Mouse (Mus musculus) fibroblast of lung, adult 2 months (primary cell): Measurements from ENCODE around the gene Hba-x.
"Not testable (repeated sequence)": the region's sequence is repeated elsewhere in the genome, so short reads cannot be mapped to it uniquely, and the experiment has no call there.

Source experiments
- DNase-seq: peaks from one replicate; pipeline ENCODE4 v3.0.0-alpha.2; 2011; ENCODE audit warnings: low read depth

Hba-x gene

DNA sequence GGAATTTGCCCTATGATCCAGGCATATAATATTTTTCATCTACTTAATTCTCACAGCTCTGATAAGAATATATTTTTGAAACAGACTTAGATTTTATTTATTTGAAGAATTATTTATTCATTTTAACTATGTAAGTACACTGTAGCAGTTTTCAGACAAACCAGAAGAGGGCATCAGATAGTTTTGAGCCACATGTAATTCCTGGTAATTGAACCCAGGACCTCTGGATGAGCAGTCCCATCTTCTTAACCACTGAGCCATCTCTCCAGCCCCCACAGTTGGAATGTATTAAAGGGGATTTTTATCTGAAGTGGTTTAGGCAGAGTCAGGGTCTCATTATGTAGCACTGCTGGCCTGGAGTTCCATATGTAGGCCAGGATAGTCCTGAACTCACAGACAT is 9.7 kb downstream of the Hba-x start:
- DNase-seq, result not testable (repeated sequence)

DNA sequence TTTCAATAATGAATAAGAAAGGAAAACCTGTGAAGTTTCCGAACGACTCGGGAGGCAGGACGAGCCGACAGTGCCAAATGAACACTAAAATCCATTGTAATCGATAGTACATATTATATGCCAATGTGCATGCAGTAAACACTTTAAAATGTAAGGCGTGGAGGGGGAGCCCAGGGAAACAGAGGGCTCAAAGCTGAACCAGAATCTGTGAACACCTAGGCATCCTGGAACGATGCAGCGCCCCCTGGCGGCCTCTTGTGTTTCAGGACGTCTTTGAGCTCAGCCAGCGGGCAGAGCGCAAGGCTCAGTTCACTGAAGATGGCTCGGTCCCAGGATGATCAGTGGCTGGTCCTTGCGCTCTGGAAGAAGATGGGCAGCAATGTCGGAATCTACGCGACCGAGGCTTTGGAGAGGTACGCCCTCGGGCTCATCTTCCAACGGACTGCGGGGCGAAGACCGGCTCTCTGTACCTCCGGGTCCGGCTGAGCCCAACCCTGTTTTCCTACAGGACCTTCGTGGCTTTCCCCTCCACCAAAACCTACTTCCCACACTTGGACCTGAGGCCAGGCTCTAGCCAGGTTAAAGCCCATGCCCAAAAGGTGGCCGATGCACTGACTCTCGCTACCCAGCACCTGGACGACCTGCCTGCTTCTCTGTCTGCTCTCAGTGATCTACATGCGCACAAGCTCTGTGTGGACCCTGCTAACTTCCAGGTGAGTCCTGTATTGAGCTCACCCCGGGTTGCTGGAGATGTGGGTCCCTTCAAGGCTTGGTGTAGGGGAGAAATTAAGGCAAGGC is 10.7 kb downstream of the Hba-x start, which contains the start of gene Hbq1b:
Gene Hbq1b, plus strand, starts transcription at position 271 of the 798 bp plus-strand sequence.
- not testable (repeated sequence) for DNase-seq

DNA sequence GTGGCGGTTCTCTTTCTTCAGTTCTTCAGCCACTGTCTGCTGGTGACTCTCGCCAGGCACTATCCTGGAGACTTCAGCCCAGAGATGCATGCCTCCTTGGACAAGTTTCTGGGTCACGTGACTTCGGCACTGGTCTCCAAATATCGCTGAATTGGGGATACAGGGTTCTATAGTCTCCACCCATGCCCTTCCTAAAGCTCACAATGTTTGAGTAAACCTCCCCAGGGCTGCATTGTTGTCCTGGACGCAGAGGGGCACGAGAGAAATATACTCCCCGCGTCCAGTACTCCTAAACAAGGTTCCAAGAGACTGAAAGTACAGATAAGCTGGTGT is 11.3 kb downstream of the Hba-x start:
- DNase-seq, result no peak

DNA sequence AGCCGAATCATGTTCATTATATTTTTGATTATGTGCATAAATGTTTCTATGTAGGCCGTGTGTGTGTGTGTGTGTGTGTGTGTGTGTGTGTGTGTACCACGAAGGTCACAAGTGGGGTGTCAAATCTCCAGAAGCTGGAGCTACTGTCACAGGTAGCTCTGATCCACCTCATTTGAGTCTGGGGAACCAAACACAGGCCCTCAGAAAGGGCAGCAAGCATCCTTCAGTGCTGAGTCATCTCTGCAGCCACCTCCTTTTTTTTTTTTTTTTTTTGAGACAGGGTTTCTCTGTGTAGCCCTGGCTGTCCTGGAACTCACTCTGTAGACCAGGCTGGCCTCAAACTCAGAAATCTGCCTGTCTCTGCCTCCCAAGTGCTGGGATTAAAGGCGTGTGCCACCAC is 16.6 kb downstream of the Hba-x start:
- not testable (repeated sequence) for DNase-seq

DNA sequence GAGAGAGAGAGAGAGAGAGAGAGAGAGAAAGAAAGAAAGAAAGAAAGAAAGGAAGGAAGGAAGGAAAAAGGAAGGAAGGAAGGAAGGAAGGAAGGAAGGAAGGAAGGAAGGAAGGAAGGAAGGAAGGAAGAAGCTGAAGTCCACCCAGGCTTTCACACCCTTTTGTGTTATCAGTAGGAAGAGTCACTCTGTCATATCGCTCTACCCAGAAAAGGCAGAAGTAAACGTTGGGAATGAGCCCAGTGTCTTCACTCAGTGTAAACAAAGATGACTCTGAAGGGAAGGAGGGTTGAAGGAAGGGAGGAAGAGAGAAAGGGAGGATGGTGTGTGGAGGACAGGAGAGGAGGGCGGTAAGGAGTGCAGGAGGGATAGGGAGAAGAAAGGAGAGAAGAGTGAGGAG is 17.3 kb downstream of the Hba-x start:
- DNase-seq, result not testable (repeated sequence)

DNA sequence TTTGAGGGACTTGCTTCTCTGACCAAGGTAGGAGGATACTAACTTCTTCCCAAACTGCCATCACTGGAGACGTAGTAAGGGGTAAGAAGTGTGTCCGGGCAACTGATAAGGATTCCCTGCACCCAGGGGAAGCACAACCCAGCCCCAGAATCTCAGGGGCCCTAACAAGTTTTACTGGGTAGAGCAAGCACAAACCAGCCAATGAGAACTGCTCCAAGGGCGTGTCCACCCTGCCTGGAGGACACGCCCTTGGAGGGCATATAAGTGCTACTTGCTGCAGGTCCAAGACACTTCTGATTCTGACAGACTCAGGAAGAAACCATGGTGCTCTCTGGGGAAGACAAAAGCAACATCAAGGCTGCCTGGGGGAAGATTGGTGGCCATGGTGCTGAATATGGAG is 20.0 kb downstream of the Hba-x start, which contains the start of gene Hba-a2:
Gene Hba-a2, plus strand, starts transcription at position 287 of the 400 bp plus-strand sequence.
- DNase-seq, result not testable (repeated sequence)

DNA sequence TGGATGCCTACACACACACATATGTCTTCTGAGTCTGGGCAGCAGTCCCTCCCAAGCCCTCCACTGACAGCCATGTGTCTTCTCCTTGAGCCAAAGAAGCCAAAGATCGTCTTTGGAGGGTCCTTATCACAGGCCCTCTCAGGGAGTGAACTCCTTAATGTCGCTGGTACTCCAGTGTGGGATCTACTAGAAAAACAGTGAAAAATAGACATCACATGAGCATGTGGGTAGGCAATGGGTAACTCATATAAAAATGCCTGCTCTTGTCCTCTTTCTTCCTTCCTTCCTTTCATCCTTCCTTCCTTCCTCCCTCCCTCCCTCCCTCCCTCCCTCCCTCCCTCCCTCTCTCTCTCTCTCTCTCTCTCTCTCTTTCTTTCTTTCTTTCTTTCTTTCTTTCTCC is 21.2 kb downstream of the Hba-x start:
- not testable (repeated sequence) for DNase-seq

DNA sequence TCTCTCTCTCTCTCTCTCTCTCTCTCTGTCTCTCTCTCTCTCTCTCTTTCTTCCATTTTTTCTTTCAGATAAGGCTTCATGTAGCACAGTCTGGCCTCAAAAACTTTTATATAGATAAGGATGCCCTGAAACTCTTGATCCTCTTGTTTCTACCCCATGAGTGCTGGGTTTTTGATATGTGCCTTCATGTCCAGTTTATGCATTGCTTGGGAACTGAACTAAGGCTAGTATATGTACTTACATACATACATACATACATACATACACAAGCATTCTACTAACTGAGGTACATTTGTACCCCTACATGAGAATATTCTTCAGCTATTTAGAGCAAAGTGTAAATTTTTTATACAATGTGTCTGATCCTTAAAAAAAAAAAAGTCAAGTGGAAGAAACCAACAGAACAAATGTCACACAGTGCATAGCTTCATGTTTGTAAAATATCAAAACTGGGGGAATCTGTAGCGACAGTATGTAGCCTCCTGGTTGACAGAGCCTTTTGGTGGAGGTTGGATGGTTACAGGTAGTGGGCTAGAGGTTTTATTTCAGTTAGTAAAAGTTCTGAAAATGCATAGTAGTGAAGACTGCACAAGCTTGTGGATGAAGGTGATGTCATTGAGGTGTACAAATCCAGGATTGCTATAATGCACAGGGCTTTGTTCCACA is 21.8 kb downstream of the Hba-x start:
- no peak for DNase-seq

DNA sequence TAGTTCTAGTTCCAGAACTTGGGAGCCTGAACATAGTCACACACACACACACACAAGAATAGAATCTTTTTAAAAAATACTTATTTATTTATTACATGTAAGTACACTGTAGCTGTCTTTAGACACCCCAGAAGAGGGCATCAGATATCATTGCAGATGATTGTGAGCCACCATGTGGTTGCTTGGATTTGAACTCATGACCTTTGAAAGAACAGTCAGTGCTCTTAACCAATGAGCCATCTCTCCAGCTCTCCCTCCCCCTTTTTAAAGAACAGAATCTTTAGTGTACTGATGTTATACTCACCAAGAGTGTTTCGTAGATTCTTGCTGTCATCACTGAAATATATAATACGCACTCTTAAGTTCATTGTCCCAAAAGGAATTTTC is 22.3 kb downstream of the Hba-x start:
- DNase-seq, result no peak

DNA sequence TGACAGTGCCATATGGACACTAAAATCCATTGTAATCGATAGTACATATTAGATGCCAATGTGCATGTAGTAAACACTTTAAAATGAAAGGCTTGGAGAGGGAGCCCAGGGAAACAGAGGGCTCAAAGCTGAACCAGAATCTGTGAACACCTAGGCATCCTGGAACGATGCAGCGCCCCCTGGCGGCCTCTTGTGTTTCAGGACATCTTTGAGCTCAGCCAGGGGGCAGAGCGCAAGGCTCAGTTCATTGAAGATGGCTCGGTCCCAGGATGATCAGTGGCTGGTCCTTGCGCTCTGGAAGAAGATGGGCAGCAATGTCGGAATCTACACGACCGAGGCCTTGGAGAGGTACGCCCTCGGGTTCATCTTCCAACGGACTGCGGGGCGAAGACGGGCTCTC is 23.7 kb downstream of the Hba-x start, which contains the start of gene Hbq1a:
Gene Hbq1a, plus strand, starts transcription at position 205 of the 400 bp plus-strand sequence.
- DNase-seq, result not testable (repeated sequence)

DNA sequence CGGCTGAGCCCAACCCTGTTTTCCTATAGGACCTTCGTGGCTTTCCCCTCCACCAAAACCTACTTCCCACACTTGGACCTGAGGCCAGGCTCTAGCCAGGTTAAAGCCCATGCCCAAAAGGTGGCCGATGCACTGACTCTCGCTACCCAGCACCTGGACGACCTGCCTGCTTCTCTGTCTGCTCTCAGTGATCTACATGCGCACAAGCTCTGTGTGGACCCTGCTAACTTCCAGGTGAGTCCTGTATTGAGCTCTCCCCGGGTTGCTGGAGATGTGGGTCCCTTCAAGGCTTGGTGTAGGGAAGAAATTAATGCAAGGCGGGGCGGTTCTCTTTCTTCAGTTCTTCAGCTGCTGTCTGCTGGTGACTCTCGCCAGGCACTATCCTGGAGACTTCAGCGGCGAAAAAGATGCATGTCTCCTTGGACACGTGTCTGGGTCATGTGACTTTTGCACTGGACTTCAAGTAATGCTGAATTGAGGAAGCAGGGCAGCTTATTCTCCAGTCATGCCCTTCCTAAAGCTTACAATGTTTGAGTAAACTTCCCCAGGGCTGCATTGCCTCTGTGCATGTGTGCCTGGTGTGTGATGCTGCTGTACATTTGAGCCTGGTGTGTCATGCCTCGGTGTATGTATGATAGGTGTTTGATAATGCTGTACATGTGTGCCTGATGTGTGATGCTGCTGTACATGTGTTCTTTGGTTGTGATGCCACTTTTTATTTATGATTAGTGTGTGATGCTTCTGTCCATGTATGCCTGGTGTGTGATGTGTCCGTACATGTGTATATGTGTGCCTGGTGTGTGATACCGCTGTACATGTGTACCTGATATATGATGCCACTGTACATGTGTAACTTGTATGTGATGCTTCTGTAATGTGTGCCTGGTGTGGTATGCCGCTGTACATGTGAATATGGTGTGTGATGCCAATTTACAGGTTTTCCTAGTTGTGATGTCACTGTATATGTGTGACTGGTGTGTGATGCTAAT is 24.4 kb downstream of the Hba-x start:
- no peak for DNase-seq

DNA sequence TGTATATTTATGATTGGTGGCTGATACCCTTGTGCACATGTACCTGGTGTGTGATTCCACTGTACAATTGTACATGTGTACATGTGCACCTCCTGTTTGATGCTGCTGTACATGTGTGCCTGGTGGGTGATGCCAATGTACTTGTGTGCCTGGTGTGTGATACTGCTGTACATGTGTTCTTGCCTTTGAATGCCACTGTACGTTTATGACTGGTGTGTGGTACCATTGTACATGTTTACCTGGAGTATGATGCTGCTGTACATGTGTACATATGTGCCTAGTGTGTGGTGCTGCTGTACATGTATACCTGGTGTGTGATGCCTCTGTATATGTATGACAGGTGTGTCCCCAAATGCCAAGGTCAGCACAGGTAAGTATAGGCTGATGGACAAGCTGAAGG is 25.3 kb downstream of the Hba-x start:
- DNase-seq, result no peak

DNA sequence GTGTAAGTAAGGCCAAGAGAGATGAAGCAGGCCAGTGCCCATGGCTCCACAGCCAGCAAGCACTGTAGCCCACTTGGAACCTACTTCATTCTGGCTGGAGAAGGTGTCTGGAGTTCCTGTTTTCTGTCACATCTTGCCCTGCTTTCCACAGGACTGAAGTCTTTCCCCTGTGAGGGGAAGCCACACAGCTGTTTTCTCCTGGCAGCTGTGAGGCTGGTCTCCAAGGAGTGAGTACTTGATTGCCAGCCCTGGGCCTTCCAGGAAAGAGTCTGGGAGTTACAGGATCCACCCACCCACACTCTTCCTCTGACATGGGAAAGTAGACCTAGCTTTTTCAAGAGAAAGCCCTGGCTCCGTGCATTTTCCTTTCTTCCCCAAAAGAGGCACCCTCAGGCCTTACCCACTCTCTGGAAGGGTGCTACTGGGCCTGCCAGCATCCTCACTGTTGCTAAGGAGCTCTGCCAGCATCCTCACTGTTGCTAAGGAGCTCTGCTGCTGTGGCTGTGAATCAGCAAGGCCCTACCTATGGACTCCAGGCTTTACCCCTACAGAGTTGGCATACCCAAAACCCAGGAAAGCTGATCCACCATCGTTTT is 26.7 kb downstream of the Hba-x start:
- DNase-seq, result no peak

DNA sequence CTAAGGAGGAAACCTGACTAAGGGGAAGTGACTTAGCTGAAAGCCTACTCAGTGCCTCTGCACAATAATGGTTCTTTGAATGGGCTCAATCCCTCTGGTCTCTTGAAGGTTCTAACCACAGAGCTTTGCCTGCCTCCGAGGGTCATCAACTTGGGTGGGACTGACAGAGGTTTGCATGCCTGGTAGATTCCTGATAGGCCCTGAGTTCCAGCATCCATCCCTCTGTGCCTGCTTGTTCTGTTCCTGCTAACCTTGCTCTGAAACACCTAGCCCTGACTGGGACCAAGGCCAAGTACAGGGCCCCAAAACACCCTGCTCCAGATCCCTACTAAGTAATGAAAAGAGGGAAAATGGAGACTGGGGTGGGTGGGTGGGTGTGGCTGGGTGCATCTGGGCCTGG is 27.3 kb downstream of the Hba-x start:
- no peak for DNase-seq

DNA sequence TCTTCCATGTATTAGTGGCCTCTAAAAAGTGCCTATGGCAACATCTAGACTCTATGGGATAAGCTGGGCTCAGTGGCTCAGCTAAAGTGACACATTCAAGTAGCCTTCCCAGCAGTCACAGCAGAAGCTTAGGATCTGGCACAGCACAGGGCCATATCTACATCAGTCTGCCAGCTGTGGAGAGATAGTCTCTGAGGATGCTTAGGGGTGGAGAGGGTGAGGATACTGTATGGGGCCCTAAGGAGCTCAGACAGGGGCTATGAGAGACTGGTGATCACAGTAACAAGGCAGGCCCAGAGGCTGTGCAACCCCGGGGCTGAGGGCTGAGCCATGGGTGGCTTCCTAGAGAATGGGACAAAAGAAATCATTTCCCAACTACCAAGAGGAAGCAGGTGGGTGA is 30.8 kb downstream of the Hba-x start:
- DNase-seq, result no peak

DNA sequence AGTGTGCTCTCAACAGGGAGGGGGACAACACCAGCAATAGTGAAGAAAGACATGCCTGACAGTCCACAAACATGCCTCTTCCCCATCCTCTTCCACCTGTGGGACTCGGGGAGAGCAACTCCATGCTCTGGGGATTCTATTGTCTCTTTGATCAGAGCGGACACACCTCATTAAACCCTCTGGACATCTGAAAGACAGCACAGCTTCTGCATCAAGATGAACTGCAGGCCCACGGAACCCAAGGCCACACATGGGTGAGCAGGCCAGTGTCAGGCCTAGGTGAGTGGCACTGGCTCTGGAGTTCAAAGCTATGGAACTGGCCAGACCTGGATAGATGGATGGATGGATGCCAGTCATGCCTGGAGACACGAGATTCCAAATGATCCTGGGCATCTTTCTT is 33.2 kb downstream of the Hba-x start:
- DNase-seq, result no peak

DNA sequence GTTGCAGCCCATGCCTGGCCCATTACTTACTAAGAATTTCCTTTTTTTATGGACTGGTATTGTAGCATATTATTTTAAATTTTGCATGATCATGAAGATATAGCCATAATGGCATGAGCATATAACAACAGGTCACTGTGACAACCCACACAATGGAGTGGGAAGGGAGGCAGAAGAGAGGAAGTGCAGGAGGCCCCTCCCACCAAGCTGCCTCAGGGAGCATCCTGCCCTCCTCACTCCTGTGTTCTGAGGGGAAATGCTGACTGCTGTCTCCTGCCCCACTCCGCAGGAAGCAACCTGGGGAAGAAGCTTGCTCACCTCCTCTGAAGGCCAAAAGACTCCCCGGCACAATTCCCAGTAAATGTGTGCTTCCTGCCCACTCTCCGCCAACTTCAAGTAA is 33.7 kb downstream of the Hba-x start:
- DNase-seq, result no peak

DNA sequence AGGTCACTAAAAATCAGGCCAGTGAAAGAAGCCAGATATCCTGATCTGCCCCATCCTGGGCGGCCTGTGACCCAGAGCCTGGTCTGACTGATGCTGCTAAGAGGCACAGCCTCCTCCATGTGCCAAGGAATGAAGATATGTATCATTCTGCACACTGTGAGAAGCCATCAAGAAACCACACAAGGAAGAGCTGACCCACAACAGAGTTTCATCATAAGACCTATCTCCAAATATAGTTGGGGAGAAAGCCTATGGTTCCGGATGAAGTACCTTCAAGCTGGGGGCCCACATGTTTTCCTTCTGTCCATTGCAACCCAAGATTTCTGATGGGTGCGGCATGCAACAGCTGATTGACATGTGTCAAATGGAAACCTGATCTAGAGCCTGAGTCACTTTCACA is 39.8 kb downstream of the Hba-x start:
- no peak for DNase-seq

DNA sequence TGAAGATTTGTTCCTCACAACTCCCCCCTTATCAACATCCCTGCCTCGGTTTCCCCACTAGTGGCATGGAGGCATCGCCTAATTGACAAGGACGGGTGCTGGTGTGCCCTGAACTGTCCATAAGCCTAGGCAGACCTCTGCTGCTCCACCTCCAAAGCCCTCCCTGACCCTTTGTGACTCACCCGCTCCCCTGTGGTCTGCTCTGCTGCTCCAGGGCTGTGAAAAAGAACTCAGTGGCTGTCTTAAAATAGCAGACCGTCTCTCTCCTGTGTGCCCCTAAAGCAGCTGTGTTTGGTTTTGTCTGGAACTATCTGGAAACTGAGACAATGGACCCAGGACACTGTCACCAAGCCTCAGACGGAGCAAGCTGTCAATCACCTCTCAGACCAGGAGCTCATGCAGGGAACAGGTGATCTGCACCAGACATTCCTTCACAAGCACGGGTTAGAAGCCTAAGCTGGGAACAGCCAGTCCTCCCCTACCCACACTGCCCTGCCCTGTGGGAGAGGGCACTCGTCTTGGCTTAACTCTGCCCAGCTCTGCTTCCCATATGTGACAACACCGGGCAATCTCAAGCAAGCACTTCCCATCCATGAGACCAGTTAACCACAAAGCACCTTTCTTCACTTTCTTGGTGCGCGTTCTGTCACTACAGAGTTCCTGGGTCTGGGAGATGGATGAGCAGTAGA is 44.5 kb downstream of the Hba-x start:
- peak; percentile 23 for DNase-seq

DNA sequence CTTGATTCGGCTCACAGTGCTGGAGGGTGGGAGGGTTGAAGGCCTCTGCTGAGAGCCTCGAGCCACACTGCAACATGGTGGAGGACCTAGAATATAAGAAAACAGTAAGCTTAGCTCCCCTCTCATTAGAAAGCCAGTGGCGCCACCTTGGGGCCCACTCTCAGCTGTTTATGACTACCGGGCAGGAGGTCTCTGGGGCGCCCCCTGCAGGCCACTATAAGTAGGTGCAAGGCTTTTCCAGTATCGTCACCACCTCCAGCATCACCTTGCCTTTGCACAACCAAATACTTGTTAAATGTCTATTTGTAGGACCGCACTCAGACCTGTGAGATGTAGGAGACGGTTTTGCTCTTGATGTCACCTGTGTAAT is 45.0 kb downstream of the Hba-x start:
- peak; percentile 24 for DNase-seq

DNA sequence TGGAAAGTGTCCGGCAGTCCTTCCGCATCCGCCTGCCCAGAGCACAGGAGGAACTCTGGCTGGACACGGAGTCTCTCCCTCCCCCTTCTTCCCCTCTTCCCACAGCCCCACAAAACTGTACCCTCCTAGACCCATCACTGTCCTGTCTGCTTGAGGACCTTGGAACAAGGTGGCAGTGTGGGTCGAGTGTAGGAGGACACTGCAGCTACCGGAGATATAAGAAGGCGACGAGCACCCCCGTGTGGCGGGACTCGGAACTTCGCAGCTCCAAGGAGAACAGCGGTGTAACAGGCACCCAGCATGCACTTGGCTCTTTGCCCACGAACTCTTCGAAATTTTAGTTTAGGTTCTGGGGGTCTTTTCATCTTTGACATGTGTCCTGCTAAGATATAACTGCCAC is 48.4 kb downstream of the Hba-x start:
- no peak for DNase-seq
